Mouse (Mus musculus): ENCODE measurements around the gene Ino80e.

The Ino80e gene

GRCm38 (mm10) chr7:126815726-126816222, 46.4 kb downstream of the Ino80e start:
- no peak for DNase-seq (ENCODE audit: low spot score in 2 of 2)

DNA sequence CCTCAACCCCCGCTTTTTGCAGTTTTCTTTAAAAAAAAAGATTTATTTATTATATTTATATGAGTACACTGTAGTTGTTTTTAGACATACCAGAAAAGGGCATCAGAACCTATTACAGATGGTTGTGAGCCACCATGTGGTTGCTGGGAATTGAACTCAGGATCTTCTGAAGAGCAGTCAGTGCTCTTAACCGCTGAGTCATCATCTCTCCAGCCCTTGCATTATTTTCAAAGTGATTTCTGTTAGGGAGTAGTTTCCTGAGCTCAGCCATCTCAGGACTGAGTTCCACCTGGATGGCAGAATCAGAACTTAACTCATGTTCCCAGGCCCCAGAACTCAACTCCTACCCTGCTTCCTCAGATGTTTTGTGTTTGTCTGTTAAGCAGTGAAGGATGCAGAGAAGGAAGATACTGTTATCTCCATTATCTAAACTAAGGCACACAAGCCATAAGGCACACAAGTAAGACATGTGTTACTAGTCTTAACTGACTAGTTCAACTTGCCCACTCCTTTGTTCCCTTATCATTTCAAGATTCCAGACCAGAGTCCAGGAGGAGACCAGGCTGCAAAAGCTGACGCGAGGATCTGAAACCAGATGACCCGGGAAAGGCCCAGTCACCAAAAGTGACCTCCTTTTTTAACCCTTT, 52.3 kb downstream of the Ino80e start:
- DNase-seq (ENCODE audit: low spot score in 2 of 2): no peak

DNA sequence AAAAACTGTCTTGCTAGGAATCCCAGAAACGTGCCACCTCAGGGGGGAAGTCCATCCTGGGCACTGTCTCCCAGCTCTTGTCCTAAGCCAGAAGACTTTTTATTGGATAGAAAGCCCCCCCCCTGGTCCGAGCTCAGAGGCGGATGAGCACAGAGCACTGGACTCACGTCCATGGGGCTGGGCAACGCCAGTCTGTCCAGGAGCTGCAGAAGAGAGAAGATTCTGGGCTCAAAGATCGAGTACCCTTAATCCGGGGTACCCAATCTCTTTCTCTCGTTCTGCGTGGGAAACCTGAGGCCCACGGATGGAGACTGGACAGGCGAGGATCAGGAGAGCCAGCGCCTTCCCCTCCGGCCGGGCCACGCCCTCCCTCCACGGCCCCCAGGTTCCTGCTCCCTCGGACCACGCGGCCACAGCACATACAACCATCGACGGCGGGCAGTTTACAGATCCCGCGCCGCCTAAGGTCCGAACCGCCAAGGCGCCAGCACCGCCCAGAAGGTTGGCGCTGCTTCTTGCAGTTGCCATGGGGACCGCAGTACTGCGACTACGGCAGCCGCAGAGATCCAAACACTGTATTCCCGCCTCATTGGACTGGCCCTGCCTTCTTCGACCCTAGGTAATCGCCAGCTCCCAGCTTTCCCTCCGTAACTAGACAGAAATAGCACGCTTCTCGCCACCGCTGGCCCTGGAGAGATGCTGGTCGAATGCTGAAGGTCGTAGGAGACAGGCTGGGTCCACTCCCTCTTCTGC, 53.3 kb downstream of the Ino80e start:
- DNase-seq (ENCODE audit: low spot score in 2 of 2): peak; percentile 89 to 90

DNA sequence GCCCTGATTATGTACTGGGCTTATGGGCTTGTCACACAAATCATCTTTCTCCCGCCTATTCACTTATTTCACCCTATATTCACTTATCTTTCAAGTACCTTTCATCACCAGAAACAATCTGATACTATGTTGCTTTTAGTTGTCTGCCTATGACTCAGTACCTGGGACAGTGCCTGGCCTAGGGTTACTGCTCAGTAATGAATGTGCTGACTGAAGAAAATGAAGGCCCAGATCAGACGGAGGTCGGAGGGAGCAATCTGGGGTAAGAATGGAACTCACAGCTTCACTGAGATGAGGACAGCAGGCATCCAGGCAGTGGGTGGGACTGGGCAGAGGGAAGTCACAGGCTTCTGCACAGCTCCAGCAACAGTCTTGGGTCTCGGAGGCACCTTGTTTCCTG, 54.8 kb downstream of the Ino80e start:
- DNase-seq (ENCODE audit: low spot score in 2 of 2): no peak

DNA sequence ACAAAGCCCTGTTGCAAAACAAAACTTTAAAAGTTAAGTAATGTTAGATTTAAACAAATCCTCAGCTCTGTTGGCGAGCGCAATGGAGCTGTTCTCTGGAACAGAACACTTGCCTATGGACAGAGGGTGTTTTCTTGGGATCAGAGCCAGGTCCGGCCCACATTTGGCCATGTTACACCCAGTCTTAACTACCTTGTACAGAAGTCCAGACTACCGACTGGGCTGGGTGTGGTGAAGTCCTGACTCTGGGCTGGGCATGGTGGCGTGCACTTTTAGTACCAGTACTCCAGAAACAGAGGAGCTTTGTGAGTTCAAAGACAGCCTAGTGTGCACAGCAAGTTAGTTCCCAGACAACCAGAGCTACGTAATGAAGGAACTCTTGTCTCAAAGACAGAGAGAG, 55.2 kb downstream of the Ino80e start:
- DNase-seq (ENCODE audit: low spot score in 2 of 2): no peak

GRCm38 (mm10) chr7:126803751-126804150, 58.4 kb downstream of the Ino80e start:
- DNase-seq (ENCODE audit: low spot score in 2 of 2): no peak

DNA sequence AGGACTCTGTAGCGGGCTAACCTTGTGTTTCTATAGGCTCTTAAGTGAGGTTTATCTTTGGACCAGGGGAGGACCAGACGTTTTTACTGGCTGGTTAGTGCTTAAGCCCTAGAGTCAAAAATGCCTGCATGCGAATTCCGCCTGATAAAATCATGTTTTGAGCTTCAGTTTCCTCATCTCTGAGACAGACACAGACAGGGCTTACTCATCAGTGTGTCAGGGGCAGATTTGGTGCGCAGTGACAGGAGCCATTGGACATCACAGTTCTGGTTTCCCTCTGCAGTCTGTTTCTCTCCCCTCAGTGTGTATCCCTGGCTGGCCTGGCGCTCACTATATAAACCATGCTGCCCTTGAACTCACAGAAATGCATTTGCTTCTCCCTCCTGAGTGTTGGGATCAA, 59.0 kb downstream of the Ino80e start:
- no peak for DNase-seq (ENCODE audit: low spot score in 2 of 2)

- DNase-seq (ENCODE audit: low spot score in 2 of 2): no peak
Observed at GRCm38 (mm10) chr7:126802134-126802889, 59.9 kb downstream of the Ino80e start.

- no peak for DNase-seq (ENCODE audit: low spot score in 2 of 2)
Observed at GRCm38 (mm10) chr7:126801057-126801422, 61.1 kb downstream of the Ino80e start.
